Mouse (Mus musculus): Measurements from ENCODE around the gene Zbtb48. TPM values are rescaled to one million over a fixed set of nuclear protein-coding genes. Genes with fewer than 3 reads are reported as not detected.
A peak's percentile ranks its signal among the peaks of the same experiment; 100 is the strongest.

Zbtb48 gene
- polyA plus RNA-seq, 1 experiment from 2014 or later: 14.5 TPM

- no peak overlapping the region for H3K27ac ChIP-seq (ENCODE audit: low read length)
- no peak overlapping the region for H3K4me2 ChIP-seq (ENCODE audit: low read depth, low read length)
- no peaks in the 10 kb centered on the region for H3K27me3 ChIP-seq (ENCODE audit: control insufficient read depth, insufficient read depth, low read length)
- no peak overlapping the region for H3K9ac ChIP-seq (ENCODE audit: low read length)
- H3K4me1 ChIP-seq (ENCODE audit: control insufficient read depth, insufficient read depth, low read length): no peaks in the 10 kb centered on the region
- peaks cover 47% of the 10 kb centered on the region for H3K36me3 ChIP-seq (ENCODE audit: control insufficient read depth, insufficient read depth)
- 89% methylated on average over 21 of the region's 21 CpGs for WGBS
- H3K4me3 ChIP-seq (ENCODE audit: low read length): no peak overlapping the region
- H3K9me3 ChIP-seq (replicated peaks; ENCODE audit: control insufficient read depth, low read length): no peaks in the 10 kb centered on the region
- no peak for ATAC-seq (replicated peaks; ENCODE audit: extremely low read depth, insufficient read depth, low FRiP score)
Measured at GRCm38 (mm10) chr4:152020024-152020423, 7.4 kb downstream of the Zbtb48 start.

DNA sequence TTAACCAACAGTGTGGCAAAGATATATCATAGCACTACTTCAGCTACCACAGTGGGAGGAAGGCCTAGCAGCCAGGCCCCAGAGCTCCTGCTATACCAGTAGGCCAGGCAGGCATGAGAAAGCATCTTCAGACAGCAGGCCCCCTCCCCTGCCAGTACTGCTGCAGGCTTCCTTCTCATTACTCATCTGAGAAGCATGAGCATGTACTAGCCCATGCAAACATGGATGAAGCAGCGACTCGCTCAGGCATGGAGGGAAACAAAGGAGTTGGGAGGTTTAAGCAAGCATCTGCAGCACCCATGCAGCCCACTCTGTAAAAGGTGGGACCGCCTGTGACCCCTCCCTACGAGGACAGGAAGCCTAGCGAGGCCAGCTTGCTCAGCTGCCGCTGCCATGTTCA is 8.4 kb downstream of the Zbtb48 start:
- Histone ChIP-seq H3K36me3 (ENCODE audit: control insufficient read depth, insufficient read depth) (peaks cover 49% of the 10 kb centered on the region), H3K27me3 (ENCODE audit: control insufficient read depth, insufficient read depth, low read length) (no peaks in the 10 kb centered on the region), H3K27ac (ENCODE audit: low read length) (no peak overlapping the region), H3K9me3 (replicated peaks; ENCODE audit: control insufficient read depth, low read length) (no peaks in the 10 kb centered on the region), H3K4me2 (ENCODE audit: low read depth, low read length) (no peak overlapping the region), H3K4me1 (ENCODE audit: control insufficient read depth, insufficient read depth, low read length) (peaks cover 2% of the 10 kb centered on the region), H3K4me3 (ENCODE audit: low read length) (no peak overlapping the region), H3K9ac (ENCODE audit: low read length) (no peak overlapping the region)
- ATAC-seq (replicated peaks; ENCODE audit: extremely low read depth, insufficient read depth, low FRiP score): no peak
- WGBS: 80% methylated on average over 6 of the region's 6 CpGs

DNA sequence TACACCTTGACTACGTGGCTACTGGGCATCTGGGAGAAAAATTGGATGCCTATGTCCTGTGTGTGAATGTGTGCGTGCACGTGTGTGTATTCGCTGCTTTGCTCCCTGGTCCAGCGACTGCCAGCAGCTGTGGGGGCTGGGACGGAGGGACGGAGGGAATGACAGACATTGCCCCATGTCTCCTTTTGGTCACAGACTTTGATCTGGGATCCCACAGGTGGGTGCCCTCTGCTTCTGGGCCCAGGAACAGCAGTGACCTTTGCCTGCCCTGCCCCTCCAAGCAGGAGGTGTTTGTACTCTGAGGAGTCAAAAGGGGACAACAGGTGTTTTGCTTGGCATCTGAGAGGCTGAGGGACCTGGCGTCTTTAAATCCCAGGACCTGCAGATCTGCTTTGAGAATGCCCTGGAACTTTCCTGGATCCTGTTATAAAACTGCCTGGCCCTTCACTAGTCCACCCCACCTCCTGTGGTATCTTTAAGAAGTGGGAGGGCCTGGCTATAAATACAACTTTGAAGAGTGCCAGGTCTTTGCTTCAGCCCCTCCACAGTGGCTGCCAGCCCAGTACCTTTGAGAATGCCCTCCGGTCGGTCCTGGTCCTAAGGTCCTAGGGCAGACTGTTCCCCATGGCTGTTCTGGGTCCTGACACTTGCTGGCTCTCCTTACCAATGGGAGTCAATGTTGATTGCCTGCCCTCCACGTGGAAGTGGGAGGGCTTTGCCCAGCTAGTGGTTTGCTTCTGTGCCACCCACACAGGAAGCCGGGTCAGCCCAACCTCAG is 14.2 kb downstream of the Zbtb48 start:
- H3K36me3 ChIP-seq (ENCODE audit: control insufficient read depth, insufficient read depth): peaks cover 13% of the 10 kb centered on the region

GRCm38 (mm10) chr4:152012109-152012508 is 15.4 kb downstream of the Zbtb48 start:
- Histone ChIP-seq H3K4me1 (ENCODE audit: control insufficient read depth, insufficient read depth, low read length) (peaks cover 42% of the 10 kb centered on the region), H3K4me2 (ENCODE audit: low read depth, low read length) (peak overlapping the region; percentile 96), H3K27me3 (ENCODE audit: control insufficient read depth, insufficient read depth, low read length) (no peaks in the 10 kb centered on the region), H3K27ac (ENCODE audit: low read length) (peak overlapping the region; percentile 93; the same call in 1 of the 2 replicates), H3K4me3 (ENCODE audit: low read length) (peak overlapping the region; percentile 80), H3K9me3 (replicated peaks; ENCODE audit: control insufficient read depth, low read length) (no peaks in the 10 kb centered on the region), H3K9ac (ENCODE audit: low read length) (peak overlapping the region; percentile 37), H3K36me3 (ENCODE audit: control insufficient read depth, insufficient read depth) (peaks cover 10% of the 10 kb centered on the region)
- WGBS: 74% methylated on average over 16 of the region's 16 CpGs
- no peak for ATAC-seq (replicated peaks; ENCODE audit: extremely low read depth, insufficient read depth, low FRiP score)

More for the DNA sequence above, 14.2 kb downstream of the Zbtb48 start:
- WGBS: 55% methylated on average over 12 of the region's 12 CpGs
- Histone ChIP-seq H3K4me2 (ENCODE audit: low read depth, low read length) (peak overlapping the region; percentile 52), H3K9ac (ENCODE audit: low read length) (peak overlapping the region; percentile 51), H3K27ac (ENCODE audit: low read length) (peak overlapping the region; percentile 83), H3K4me3 (ENCODE audit: low read length) (peak overlapping the region; percentile 24), H3K4me1 (ENCODE audit: control insufficient read depth, insufficient read depth, low read length) (peaks cover 34% of the 10 kb centered on the region), H3K9me3 (replicated peaks; ENCODE audit: control insufficient read depth, low read length) (no peaks in the 10 kb centered on the region), H3K27me3 (ENCODE audit: control insufficient read depth, insufficient read depth, low read length) (no peaks in the 10 kb centered on the region)
- no peak; the same call in 1 of the 2 replicates for ATAC-seq (replicated peaks; ENCODE audit: extremely low read depth, insufficient read depth, low FRiP score)

- Histone ChIP-seq H3K36me3 (ENCODE audit: control insufficient read depth, insufficient read depth) (peaks cover 10% of the 10 kb centered on the region), H3K9ac (ENCODE audit: low read length) (peak overlapping the region; percentile 88), H3K27me3 (ENCODE audit: control insufficient read depth, insufficient read depth, low read length) (no peaks in the 10 kb centered on the region), H3K4me1 (ENCODE audit: control insufficient read depth, insufficient read depth, low read length) (peaks cover 43% of the 10 kb centered on the region), H3K4me3 (ENCODE audit: low read length) (peak overlapping the region; percentile 80), H3K4me2 (ENCODE audit: low read depth, low read length) (peak overlapping the region; percentile 96), H3K27ac (ENCODE audit: low read length) (peak overlapping the region; percentile 93), H3K9me3 (replicated peaks; ENCODE audit: control insufficient read depth, low read length) (no peaks in the 10 kb centered on the region)
- ATAC-seq (replicated peaks; ENCODE audit: extremely low read depth, insufficient read depth, low FRiP score): no peak
- 40% methylated on average over 8 of the region's 8 CpGs for WGBS
Measured at GRCm38 (mm10) chr4:152011171-152011760, 16.2 kb downstream of the Zbtb48 start.

DNA sequence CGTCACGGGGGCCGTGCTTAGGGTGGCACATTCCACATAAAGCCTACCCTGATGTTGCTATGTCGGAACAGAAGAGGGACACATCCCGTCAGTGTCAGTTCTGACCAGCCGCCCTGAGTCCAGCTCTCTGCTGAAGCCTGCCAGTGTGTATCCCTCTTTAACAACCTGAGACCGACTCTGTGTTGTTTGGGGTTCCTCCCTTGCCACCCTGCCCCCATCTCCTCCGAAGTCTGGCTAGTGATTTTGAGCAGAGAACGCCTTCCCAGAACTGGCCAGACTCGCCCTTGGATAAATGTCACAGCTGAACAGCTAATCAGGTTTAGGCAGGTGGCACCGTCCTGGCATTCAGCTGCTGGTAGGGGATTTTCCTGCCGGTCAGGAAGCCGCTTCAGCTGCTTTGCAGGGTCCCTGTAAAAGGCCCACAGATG is 16.8 kb downstream of the Zbtb48 start:
- Histone ChIP-seq H3K4me3 (ENCODE audit: low read length) (peak overlapping the region; percentile 80), H3K9me3 (replicated peaks; ENCODE audit: control insufficient read depth, low read length) (no peaks in the 10 kb centered on the region), H3K27me3 (ENCODE audit: control insufficient read depth, insufficient read depth, low read length) (no peaks in the 10 kb centered on the region), H3K4me2 (ENCODE audit: low read depth, low read length) (peak overlapping the region; percentile 96), H3K4me1 (ENCODE audit: control insufficient read depth, insufficient read depth, low read length) (peaks cover 43% of the 10 kb centered on the region), H3K36me3 (ENCODE audit: control insufficient read depth, insufficient read depth) (peaks cover 8% of the 10 kb centered on the region), H3K27ac (ENCODE audit: low read length) (peak overlapping the region; percentile 93), H3K9ac (ENCODE audit: low read length) (peak overlapping the region; percentile 88)
- ATAC-seq (replicated peaks; ENCODE audit: extremely low read depth, insufficient read depth, low FRiP score): no peak
- 6% methylated on average over 13 of the region's 13 CpGs for WGBS

DNA sequence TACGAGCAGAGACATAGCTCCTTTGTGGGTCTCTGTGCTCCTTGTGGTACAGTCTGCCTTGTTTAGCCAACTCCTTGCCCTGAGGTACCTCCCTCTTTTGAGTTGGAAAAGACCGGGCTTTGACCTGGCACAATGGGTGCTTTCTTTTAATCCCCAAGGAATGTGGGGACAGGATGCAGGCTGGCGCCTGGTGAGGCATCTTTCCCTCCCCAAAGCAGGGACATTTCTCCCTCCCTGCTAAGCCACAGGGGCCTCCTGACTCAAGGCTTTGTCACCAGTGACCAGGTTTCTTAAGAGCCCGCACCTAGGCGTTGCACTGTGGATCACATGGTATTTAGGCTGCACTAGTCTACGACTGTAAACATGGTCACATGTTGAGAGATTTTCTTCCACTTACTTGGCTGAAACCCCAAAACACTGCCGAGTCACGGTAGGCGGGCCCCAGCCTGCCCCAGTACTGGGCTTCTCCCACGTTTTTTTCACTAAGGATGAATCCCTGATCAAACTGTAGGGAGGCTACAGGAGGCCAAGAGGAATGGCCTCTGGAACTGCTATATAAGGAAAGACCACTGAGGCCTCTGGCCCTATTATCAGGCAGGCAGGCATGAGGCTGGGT is 17.3 kb downstream of the Zbtb48 start:
- H3K27ac ChIP-seq (ENCODE audit: low read length): peak overlapping the region; percentile 93
- H3K4me1 ChIP-seq (ENCODE audit: control insufficient read depth, insufficient read depth, low read length): peaks cover 43% of the 10 kb centered on the region

DNA sequence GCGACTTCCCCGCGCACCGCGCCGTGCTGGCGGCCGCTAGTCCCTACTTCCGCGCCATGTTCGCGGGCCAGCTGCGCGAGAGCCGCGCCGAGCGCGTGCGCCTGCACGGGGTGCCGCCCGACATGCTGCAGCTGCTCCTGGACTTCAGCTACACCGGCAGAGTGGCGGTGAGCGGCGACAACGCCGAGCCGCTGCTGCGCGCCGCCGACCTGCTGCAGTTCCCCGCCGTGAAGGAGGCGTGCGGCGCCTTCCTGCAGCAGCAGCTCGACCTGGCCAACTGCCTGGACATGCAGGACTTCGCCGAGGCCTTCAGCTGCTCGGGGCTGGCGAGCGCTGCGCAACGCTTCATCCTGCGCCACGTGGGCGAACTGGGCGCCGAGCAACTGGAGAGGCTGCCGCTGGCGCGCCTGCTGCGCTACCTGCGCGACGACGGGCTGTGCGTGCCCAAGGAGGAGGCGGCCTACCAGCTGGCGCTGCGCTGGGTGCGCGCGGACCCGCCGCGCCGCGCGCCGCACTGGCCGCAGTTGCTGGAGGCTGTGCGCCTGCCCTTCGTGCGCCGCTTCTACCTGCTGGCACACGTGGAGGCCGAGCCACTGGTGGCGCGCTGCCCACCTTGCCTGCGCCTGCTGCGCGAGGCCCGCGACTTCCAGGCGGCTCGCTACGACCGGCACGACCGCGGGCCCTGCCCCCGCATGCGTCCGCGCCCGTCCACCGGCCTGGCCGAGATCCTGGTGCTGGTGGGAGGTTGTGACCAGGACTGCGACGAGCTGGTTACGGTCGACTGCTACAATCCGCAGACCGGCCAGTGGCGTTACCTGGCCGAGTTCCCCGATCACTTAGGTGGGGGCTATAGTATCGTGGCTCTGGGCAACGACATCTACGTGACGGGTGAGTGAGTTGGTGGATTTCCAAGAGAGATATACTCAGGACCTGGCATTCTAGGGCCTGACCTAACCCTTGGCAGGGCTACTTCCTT is 18.1 kb downstream of the Zbtb48 start:
- peaks cover 43% of the 10 kb centered on the region for H3K4me1 ChIP-seq (ENCODE audit: control insufficient read depth, insufficient read depth, low read length)
- under 1% methylated on average over 115 of the region's 115 CpGs for WGBS

More for the DNA sequence above, 17.3 kb downstream of the Zbtb48 start:
- WGBS: under 1% methylated on average over 10 of the region's 10 CpGs
- Histone ChIP-seq H3K27me3 (ENCODE audit: control insufficient read depth, insufficient read depth, low read length) (no peaks in the 10 kb centered on the region), H3K4me2 (ENCODE audit: low read depth, low read length) (peak overlapping the region; percentile 96), H3K9me3 (replicated peaks; ENCODE audit: control insufficient read depth, low read length) (no peaks in the 10 kb centered on the region), H3K4me3 (ENCODE audit: low read length) (peak overlapping the region; percentile 80), H3K9ac (ENCODE audit: low read length) (peak overlapping the region; percentile 88), H3K36me3 (ENCODE audit: control insufficient read depth, insufficient read depth) (peaks cover 4% of the 10 kb centered on the region; the same call in 1 of the 2 replicates)
- ATAC-seq (replicated peaks; ENCODE audit: extremely low read depth, insufficient read depth, low FRiP score): peak; percentile 20

More for the DNA sequence above, 18.1 kb downstream of the Zbtb48 start:
- ATAC-seq (replicated peaks; ENCODE audit: extremely low read depth, insufficient read depth, low FRiP score): peak; percentile 7
- Histone ChIP-seq H3K27me3 (ENCODE audit: control insufficient read depth, insufficient read depth, low read length) (no peaks in the 10 kb centered on the region), H3K9me3 (replicated peaks; ENCODE audit: control insufficient read depth, low read length) (no peaks in the 10 kb centered on the region), H3K4me2 (ENCODE audit: low read depth, low read length) (peak overlapping the region; percentile 96), H3K9ac (ENCODE audit: low read length) (peak overlapping the region; percentile 88), H3K27ac (ENCODE audit: low read length) (peak overlapping the region; percentile 93), H3K4me3 (ENCODE audit: low read length) (peak overlapping the region; percentile 80), H3K36me3 (ENCODE audit: control insufficient read depth, insufficient read depth) (no peaks in the 10 kb centered on the region)
